Mouse (Mus musculus): ENCODE measurements around the gene Nudt14. TPM values are rescaled to one million over a fixed set of nuclear protein-coding genes. Genes with fewer than 3 reads are reported as not detected.

The Nudt14 gene
- total RNA-seq, 2 experiments from 2014 or later, result 46.9 to 50.2 TPM

GRCm38 (mm10) chr12:112950040-112950760 is 8.3 kb upstream of the Nudt14 start:
- DNase-seq, result peak; percentile 93

GRCm38 (mm10) chr12:112947307-112947706 is 5.4 kb upstream of the Nudt14 start:
- DNase-seq, result no peak

DNA sequence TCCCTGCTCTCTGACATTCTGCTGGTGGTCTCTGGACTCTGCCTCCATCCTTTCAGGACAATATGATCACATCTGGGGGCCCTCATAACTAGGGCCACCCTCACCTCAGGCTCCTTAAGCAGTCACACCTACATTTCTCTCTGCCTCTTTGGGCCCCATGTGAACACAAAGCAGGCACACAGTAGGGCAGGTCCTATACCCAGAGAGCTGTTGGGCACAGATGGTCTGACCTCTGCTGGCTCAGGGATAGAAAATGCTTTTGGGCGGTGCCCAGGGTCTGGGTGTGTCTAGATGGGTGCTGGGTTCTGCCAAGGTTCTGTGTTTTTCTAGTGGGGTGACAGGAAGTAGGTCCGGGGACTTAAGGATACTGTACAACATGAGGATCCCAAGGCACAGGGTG is 1.7 kb upstream of the Nudt14 start:
- DNase-seq, result no peak

GRCm38 (mm10) chr12:112941156-112941775 is 658 bp downstream of the Nudt14 start:
- peak; percentile 48 for DNase-seq

DNA sequence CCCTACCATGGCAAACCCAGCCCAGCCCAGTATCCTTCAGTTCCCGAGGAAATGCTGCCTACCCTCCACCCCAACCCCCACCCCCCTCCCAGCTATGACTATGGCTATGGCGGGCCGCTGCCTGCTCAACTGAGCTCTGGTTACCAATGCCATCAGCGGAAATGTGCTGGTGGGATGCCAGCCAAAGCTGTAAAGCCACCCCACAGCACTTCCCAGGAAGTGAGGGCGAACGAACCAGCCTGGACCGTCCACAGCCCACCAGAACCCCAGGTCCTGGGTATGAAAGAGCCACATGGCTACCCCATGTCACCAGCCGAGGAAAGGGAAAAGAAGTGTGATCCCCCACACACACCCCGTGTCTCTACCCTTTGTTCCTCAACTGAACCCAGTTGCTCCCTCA is 1.2 kb downstream of the Nudt14 start:
- DNase-seq, result no peak

- no peak for DNase-seq
These were observed 1.7 kb downstream of the Nudt14 start for GRCm38 (mm10) chr12:112940238-112940637.

DNA sequence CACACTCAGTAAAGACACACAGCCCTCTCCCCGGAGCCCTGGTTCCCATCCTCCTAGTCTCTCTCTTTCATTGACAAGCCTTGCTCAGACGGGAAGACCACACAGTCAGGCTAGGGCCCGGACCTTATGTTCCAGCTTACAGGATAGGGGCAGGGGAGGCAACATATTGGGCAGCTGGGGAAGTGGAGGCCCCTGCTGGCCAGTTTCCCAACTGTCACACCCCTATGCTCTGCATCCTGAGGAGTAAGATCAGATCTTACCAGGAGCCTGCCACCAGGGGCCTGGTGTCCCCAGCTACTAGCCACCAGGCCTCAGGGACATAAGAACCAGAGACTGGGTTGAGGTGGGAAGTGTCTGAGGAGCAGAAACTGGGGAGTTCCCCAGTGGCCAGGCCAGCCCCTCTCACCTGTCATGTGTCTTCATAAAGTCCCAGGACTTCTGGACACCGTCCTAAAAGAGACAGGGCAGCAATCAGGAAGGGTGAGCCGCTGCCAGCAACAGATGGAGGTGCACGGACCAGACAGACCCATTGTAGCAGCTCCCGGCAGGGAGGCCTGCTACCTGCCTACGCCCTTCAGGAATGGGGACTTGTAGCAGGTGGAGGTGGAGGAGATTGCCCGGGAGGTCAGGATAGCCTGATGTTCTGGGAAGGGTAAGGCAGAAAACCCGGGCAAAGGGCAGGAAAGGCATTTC is 2.9 kb downstream of the Nudt14 start:
- no peak for DNase-seq

DNA sequence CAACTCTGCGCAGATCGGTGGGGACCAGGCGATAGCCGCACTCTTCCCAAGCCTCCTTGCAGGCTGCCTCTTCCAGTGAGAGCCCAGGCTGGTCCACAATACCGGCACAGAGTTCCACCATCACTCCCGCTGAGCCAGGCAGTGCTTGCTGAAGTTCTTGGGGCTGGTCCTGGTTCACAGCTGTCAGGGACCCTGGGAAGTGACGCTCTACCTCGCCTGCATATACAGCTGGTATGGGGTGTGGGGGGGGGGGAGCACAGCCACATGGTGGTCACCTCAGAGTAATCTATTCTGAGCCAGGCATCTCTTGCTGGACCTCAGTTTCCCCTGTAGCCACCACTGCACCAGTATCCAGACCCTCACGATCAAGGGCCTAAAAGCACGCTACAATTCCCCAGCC is 3.6 kb downstream of the Nudt14 start:
- DNase-seq, result no peak

DNA sequence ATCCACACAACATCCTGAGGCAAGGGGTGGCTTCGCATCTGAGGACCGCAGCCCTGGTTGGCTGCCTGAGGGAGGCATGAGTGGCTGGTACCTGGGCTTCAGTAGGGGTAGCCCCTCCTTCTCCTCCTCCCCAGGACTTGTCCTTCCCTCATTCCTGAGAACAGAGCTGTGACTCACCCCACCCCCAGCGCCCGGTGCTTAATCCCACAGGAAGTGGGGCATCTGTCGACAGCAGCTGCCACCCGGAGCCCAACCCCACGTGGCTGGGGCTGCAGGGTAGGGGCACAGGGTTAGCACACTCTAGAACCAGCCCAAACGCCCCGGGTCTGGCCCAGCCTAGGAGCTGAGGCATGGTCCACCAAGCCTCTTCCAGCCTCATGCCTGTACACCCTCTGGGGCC is 4.0 kb downstream of the Nudt14 start:
- no peak for DNase-seq

GRCm38 (mm10) chr12:112932647-112933046 is 9.3 kb downstream of the Nudt14 start:
- DNase-seq, result no peak

DNA sequence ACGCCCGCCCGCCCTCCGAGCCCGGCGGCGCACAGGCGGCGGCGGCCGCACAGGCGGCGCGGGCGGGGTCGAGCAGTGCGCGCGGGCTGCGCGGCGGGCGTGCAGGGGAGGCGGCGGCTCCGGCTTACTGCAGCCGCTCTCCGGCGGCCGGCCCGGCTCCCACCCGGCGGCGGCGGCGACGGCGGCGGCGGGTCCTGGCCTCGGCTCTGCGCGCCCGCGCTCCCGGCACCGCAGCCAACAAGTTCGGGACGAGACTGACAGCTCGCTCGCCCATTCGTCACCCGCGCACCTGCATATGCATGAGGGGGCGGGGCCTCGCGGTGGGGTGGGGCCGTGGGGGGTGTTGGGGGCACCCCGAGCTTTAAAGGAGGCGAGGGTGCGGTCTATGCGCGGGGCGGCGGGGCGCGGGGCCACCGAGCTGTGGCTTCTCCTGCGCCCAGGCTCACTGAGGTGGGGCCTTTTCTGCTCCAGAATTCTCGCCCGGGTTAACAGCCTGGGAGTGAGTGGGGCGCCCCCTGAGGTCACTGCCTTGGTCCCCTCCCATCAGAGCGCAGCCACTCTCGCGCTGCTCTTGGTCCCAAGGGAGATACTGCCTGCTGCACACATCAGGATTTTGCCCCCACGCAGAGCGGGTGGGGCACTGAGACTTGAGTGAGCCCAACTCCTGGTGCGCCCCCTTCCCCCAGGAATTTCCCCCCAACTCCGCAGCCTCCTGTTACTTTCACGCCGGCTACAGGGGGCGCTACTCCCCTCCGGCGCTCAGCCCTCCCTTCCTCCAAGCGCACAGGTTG is 12.2 kb downstream of the Nudt14 start, which contains the start of gene Jag2:
Gene Jag2, minus strand, starts transcription at position 215 of the 791 bp plus-strand sequence.
- DNase-seq, result peak; percentile 65

DNA sequence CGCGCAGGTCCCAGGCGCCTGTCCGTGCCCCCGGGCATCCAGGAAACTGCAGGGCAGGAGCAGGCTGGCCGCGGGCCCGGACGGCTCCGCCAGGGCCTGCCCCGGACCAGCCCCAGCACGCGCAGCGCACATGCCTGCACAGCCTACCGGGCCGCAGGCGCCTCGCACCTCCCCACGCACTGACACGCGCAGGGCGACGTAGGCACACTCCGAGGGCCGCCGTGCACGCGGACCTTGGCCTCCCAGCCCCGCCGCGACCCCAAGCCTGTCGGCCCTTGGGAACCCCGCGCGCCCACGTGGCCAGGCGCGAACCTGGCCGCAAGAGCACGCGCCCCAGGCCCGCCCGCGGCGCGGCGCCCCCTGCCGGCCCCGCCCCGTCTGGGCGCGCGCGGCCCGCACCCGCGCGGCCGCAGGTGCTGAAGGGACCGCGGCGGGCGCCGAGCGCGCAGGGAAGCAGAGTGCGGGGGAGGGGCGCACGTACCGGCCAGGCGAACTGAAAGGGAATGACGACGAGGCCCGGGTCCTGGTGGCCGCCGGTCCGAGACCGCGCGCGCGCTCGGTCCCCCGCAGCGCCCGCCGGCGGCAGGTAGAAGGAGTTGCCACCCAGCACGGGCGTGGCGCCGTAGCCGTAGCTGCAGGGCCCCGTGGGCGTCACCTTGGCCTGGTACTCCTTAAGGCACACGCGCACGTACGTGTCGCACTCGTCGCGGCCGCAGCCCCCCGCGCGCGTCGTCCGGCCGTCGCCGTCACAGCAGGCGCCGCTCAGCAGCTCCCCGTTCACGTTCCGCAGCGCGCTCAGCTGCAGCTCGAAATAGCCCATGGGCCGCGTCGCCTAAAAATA is 13.3 kb downstream of the Nudt14 start:
- DNase-seq, result peak; percentile 38

DNA sequence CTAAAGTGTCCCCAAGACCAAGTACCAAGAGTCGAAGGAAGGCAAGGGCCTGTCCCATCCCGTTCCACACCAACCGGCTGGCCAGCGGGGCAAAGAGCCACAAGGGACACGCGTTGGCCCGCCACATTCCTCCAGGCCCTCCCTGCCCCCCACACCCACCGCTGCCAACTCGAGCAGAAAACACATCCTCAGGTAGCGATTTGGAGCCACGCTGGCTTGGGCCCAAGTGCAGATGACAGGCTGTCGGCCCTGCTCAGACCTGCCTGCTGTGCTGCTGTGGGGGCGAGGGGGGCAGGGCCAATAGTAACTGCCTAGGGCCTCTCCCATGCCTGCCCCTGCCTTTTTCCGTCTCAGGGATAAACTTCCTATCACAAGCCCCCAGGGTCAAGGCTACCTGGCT is 14.7 kb downstream of the Nudt14 start:
- no peak for DNase-seq

DNA sequence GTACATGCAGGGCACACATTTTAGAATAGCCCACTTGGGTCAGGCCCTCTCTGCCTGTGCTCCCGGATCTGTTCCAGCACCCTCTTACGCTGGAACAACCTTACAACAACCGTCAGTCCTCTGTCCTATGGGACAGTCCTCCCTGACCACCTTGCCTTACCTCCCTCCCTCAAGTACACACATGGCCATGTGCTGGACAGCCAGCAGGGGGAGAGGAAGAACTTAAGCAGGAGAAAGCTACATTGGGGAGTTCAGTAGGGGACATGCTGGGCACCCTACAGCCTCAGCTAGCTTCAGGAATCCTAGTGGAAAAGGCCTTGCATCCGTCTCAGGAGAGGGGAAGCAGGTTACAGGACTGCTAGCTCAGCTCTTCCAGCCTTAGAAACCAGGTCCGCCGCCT is 16.0 kb downstream of the Nudt14 start:
- no peak for DNase-seq

GRCm38 (mm10) chr12:112922541-112922940 is 19.4 kb downstream of the Nudt14 start:
- no peak for DNase-seq

- DNase-seq, result no peak
These were observed 20.4 kb downstream of the Nudt14 start for GRCm38 (mm10) chr12:112921518-112921917.

- no peak for DNase-seq
These were observed 24.0 kb downstream of the Nudt14 start for GRCm38 (mm10) chr12:112917906-112918305.

- no peak for DNase-seq
These were observed 24.4 kb downstream of the Nudt14 start for GRCm38 (mm10) chr12:112917486-112917885.

DNA sequence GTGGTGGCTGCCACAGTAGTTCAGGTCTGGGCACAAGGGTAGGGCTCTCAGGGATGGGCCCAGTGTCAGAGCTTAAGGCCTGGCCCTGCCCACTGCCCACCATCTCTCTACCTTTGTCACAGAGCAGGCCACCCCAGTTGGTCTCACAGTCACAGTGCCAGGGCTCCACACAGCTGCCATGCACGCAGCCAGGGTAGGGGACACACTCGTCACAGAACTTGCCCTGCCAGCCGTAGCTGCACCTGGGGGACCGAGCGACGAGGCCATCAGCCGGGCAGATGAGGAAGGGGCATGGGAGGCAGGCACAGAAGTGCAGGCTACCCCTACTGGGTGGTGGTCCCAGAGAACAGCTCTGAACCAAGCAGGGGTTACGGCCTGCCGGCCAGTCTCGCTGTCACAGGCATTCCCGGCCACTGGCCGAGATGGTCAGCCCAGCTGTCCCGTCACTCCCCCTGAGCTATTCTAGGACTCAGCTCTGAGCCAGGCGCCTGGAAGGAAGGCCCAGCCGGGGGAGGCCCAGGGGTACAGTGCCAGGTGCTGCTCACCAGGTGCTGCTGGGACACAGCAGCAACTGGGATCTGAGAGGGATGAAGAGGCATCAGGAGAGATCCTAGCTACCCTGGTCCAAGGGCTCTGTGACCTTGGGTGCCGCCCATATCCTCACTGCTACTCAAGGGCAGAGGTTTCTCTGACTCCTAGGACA is 25.1 kb downstream of the Nudt14 start:
- no peak for DNase-seq

- DNase-seq, result no peak
These were observed 26.3 kb downstream of the Nudt14 start for GRCm38 (mm10) chr12:112915587-112915986.

- peak; percentile 43 for DNase-seq
These were observed 27.4 kb downstream of the Nudt14 start for GRCm38 (mm10) chr12:112914527-112914926.
